Mouse (Mus musculus) monocyte, adult 59 days (primary cell): ENCODE results near the gene Vangl2. TPM values are rescaled to one million over a fixed set of nuclear protein-coding genes. Genes with fewer than 3 reads are reported as not detected.

Source experiments
- total RNA-seq, 2 experiments: library from RNA; stranded (reverse); gene quantifications; one replicate each; pipeline ENCODE4 v1.2.4; 2023

Vangl2 gene
- total RNA-seq = 1 to 10 TPM; 1.5 to 3.1 TPM

GRCm38 (mm10) chr1:172028394-172029275 is at the start of gene Vangl2:
Gene Vangl2 (minus strand): TSS chr1:172028444.

GRCm38 (mm10) chr1:172057491-172057921 is 29.3 kb upstream of the Vangl2 start, which contains the start of gene Nhlh1:
Gene Nhlh1 (minus strand): TSS chr1:172057573.

Other genes starting within 250 kb of the Vangl2 start
- 100 to 1,000 TPM; 157 to 174 TPM for gene Cd84, start 188.7 kb downstream of the Vangl2 start, total RNA-seq
- 10 to 100 TPM; 11.9 to 13.5 TPM for gene Gm10521, start 132.8 kb downstream of the Vangl2 start, total RNA-seq
- gene Slamf6, start 110.9 kb downstream of the Vangl2 start, total RNA-seq = 1 to 10 TPM; 3.1 to 3.3 TPM
- not detected for gene Nhlh1, start 29.1 kb upstream of the Vangl2 start, total RNA-seq
- 100 to 1,000 TPM; 172 to 193 TPM for gene Copa, start 54.1 kb upstream of the Vangl2 start, total RNA-seq
- gene Ncstn, start 54.4 kb upstream of the Vangl2 start, total RNA-seq = 100 to 1,000 TPM; 145 to 154 TPM
- 10 to 100 TPM; 31.0 to 34.1 TPM for gene Pex19, start 98.3 kb upstream of the Vangl2 start, total RNA-seq
- 10 to 100 TPM; 76.2 to 78.4 TPM for gene Dcaf8, start 119.6 kb upstream of the Vangl2 start, total RNA-seq
- 10 to 100 TPM; 77.4 to 80.5 TPM for gene Pea15a, start 178.4 kb upstream of the Vangl2 start, total RNA-seq
- gene Casq1, start 191.4 kb upstream of the Vangl2 start, total RNA-seq = not detected
- not detected for gene Atp1a4, start 230.0 kb upstream of the Vangl2 start, total RNA-seq
- 10 to 100 TPM; 83.8 to 85.9 TPM for gene Igsf8, start 233.2 kb upstream of the Vangl2 start, total RNA-seq